Mouse (Mus musculus): ENCODE measurements around the gene Spin1.

- TF ChIP-seq CTCF (IDR thresholded peaks at IDR 0.05; ENCODE audit: low read depth, low read length) (no peak), GATA1 (IDR thresholded peaks at IDR 0.05; ENCODE audit: borderline replicate concordance, low read length) (no peak), POLR2AphosphoS5 (IDR thresholded peaks at IDR 0.05; ENCODE audit: insufficient replicate concordance, low read depth, low read length) (no peak)
These were observed 12.5 kb upstream of the Spin1 start for GRCm38 (mm10) chr13:51088207-51088606.
